Mouse (Mus musculus) right cerebral cortex, adult 18-20 months (tissue): Measurements from ENCODE around the gene Sema3d.

Experiments
- DNase-seq: peaks from one replicate; pipeline ENCODE4 v3.0.0; 2022; ENCODE audit warnings: mixed read lengths

Gene Sema3d

GRCm38 (mm10) chr5:12637763-12638468, 254.7 kb downstream of the Sema3d start:
- DNase-seq = no peak
